Mouse (Mus musculus) spleen, postnatal 4 days (tissue): Measurements from ENCODE around the gene Hist1h2bq.
A peak's percentile ranks its signal among the peaks of the same experiment; 100 is the strongest.
"Not testable (repeated sequence)": the region's sequence is repeated elsewhere in the genome, so short reads cannot be mapped to it uniquely, and the experiment has no call there.

Experiments used
- DNase-seq, 2 experiments: peaks; one replicate each; pipeline ENCODE4 v3.0.0; 2022; ENCODE audit warnings: low spot score in 2 of 2

The Hist1h2bq gene

DNA sequence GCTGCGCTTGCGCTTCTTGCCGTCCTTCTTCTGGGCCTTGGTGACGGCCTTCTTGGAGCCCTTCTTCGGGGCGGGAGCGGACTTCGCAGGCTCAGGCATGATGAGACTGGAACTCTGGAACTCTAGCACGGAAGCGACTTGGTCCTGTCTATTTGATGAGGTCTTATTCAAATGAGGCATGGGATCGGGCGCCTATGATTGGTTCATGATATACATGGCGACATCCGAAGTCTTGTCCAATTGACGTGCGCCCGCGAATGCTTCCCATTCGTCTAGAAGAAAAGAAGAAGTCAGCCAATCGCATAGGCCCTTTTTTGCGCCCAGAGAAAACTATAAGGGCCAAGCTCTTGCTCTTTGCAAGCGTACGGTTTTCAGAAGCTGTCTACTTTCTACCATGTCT lies at the start of gene Hist1h2bq, which contains the start of gene Hist1h2ao:
Gene Hist1h2bq, minus strand, starts transcription at position 125 of the 400 bp plus-strand sequence.
Gene Hist1h2ao, plus strand, starts transcription at position 393 of the 400 bp plus-strand sequence.
- not testable (repeated sequence) for DNase-seq

DNA sequence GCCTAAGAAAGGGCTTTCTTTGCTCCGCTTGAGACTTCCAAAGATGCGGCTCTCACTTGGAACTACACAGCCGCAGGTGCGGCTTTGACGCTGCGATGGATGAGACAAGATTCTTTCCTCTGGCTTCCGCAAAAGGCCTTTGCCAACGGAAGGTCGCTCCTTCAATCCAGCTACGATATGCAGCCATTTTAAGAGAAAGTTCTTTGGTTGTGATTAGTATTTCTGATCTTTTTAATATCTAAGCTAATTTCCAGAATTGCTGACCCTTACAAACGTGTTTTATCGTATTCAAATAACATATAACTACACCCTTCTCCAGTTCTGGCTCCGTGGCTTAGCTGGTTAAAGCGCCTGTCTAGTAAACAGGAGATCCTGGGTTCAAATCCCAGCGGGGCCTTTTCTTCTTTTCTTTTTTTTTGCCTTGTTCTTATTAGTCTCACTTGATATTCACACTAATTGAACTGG lies 45.7 kb upstream of the Hist1h2bq start:
- peak in 1 of 2 experiments; percentile 30 for DNase-seq

DNA sequence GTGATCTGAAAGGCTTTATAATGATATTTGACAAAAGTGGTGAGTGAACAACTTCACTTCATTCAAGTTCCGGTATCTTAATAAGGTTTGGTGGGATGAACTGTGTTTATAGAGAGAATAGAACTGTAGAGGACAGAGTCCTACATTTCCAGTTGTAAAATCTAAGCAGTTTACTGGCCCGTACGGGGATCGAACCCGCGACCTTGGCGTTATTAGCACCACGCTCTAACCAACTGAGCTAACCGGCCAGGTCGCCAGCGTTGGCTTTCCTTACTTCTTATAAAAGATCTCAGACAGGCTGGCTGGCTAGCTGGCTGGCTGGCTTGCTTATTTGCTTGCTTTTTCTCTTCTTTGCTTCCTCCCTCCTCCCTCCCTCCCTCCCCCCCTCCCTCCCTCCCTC lies 45.1 kb upstream of the Hist1h2bq start:
- peak; percentile 71 to 85 for DNase-seq

- DNase-seq: no peak
These were observed 42.4 kb upstream of the Hist1h2bq start for GRCm38 (mm10) chr13:21852215-21852945.

DNA sequence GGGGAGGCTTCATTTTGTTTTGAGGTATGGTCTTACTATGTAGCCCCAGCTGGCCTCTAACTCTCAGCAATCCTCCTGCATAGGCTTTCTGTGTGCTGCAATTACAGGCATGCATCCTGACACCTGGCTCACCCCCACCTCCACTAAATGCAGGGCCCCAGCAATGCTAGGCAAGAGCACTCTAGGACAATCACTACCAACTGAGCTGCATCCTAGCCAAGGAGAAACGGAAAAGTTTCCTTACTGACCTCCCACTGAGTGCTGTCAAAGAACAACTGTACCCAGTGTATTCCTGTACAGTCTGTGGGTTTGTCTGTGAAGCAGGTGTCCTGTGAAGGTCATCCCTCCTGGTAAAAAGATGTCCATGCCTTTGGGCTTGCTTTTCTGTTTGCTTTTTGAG lies 40.7 kb upstream of the Hist1h2bq start:
- DNase-seq: not testable (repeated sequence)

GRCm38 (mm10) chr13:21847883-21848282 lies 37.9 kb upstream of the Hist1h2bq start:
- no peak for DNase-seq

- not testable (repeated sequence) for DNase-seq
These were observed 36.4 kb upstream of the Hist1h2bq start for GRCm38 (mm10) chr13:21846356-21846755.

GRCm38 (mm10) chr13:21840508-21840907 lies 30.5 kb upstream of the Hist1h2bq start:
- DNase-seq: not testable (repeated sequence)

DNA sequence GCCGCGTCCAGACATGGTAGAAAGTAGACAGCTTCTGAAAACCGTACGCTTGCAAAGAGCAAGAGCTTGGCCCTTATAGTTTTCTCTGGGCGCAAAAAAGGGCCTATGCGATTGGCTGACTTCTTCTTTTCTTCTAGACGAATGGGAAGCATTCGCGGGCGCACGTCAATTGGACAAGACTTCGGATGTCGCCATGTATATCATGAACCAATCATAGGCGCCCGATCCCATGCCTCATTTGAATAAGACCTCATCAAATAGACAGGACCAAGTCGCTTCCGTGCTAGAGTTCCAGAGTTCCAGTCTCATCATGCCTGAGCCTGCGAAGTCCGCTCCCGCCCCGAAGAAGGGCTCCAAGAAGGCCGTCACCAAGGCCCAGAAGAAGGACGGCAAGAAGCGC lies 23.5 kb upstream of the Hist1h2bq start, which contains the start of the genes Hist1h2ap and Hist1h2br:
Gene Hist1h2ap, minus strand, starts transcription at position 47 of the 400 bp plus-strand sequence.
Gene Hist1h2br, plus strand, starts transcription at position 283 of the 400 bp plus-strand sequence.
- DNase-seq: not testable (repeated sequence)

GRCm38 (mm10) chr13:21831418-21832394 lies 21.7 kb upstream of the Hist1h2bq start, which contains the start of gene Hist1h4n:
TSS of gene Hist1h4n (minus strand) at chr13:21832196.
- peak; percentile 42 to 73 for DNase-seq

DNA sequence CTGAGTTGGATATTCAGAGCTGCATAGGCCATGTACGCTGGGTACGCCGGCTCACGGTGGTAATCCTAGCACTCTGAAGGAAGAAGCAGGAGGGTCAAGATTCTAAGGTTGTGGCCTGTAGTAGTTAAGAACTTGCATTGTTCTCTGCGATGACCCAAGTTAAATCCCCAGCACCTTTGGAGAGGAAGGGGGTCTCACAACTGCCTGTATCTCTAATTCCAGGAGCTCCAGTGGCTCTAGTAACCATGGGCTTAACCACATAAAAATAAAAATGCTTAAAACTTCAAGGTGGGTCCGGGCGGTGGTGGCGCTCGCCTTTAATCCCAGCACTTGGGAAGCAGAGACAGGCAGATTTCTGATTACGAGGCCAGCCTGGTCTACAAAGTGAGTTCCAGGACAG lies 20.3 kb upstream of the Hist1h2bq start:
- DNase-seq: peak in 1 of 2 experiments; percentile 62

DNA sequence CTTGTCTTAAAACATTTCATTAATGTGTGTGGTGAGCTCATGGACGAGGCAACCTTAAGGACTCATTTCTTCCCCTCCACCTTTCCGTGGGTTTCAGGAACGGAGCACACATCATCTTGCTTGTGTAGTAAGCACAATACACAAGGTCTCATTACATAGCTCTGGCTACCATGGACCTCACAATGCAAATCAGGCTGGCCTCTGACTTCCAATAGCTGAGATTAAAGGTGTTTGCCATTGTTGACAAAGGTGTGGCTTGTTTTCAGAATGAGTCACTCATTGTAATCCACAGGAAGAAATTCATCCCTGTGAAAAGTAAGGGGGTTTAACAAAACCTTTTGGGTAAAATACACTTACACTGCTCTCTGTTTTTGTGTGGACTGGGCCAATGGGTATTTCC lies 18.5 kb upstream of the Hist1h2bq start:
- peak in 1 of 2 experiments; percentile 35 for DNase-seq

- DNase-seq: not testable (repeated sequence)
These were observed 10.3 kb upstream of the Hist1h2bq start for GRCm38 (mm10) chr13:21820082-21820890.

GRCm38 (mm10) chr13:21812092-21812491 lies 2.1 kb upstream of the Hist1h2bq start:
- peak; percentile 26 to 59 for DNase-seq

GRCm38 (mm10) chr13:21811539-21811938 lies 1.5 kb upstream of the Hist1h2bq start, which contains the start of gene Hist1h4m:
TSS of gene Hist1h4m (plus strand) at chr13:21811746.
- DNase-seq: peak; percentile 64 to 78

DNA sequence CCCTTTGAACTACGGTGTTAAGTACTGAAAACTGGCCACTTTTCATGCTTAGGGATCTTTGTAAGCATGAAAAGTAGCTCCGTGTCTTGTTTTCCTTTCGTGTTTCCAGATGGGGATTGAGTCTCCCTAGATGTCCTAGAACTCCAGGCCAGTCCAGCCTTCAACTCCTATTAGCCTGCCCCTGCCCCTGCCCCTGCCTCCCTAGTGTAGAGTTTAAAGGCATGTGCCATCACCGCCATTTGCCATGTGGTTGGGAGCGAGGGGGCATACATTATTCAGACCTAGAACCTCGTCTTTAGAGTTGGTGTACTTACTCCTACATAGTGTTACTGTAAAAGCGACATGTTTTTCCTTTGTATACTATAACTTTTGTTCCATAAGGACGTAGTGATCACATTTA lies 1.1 kb upstream of the Hist1h2bq start:
- DNase-seq: not testable (repeated sequence)

DNA sequence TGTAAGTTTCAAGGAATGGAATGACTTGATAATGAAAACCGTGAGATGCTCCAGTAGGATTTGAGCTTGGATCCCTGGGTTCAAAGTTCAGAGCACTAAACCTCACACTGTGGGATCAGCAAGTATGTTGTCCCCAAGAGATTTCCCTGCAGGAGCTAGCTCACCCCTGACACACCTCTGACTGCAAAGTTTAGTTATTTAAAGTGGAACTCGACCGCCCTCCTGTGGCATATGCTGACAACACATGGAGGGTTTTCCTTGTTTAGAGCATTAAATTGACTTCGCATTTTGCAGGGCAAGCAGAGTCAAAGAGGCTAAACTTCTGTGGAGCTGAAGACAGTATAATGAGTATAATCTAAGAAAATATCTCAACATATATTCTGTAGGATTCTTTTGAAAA lies 6.9 kb downstream of the Hist1h2bq start:
- DNase-seq: not testable (repeated sequence)

GRCm38 (mm10) chr13:21797163-21797562 lies 12.8 kb downstream of the Hist1h2bq start:
- DNase-seq: not testable (repeated sequence)

DNA sequence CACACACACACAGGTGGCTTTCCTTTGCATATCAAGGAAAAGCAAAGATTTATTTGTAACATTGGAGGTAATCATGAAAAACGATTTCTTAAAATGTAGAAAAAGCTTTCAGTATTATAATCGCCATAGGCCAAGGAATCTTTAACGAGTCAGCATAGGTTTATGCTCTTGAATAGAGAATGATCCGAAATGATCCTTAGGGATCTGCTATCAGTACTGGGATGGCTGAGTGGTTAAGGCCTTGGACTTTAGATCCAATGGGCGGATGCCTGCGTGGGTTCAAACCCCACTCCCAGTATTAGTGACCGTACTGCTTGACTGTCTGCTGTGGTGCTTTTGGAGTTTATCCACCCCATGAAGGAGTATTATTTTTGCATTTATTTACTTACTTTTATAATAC lies 14.4 kb downstream of the Hist1h2bq start:
- DNase-seq: no peak

DNA sequence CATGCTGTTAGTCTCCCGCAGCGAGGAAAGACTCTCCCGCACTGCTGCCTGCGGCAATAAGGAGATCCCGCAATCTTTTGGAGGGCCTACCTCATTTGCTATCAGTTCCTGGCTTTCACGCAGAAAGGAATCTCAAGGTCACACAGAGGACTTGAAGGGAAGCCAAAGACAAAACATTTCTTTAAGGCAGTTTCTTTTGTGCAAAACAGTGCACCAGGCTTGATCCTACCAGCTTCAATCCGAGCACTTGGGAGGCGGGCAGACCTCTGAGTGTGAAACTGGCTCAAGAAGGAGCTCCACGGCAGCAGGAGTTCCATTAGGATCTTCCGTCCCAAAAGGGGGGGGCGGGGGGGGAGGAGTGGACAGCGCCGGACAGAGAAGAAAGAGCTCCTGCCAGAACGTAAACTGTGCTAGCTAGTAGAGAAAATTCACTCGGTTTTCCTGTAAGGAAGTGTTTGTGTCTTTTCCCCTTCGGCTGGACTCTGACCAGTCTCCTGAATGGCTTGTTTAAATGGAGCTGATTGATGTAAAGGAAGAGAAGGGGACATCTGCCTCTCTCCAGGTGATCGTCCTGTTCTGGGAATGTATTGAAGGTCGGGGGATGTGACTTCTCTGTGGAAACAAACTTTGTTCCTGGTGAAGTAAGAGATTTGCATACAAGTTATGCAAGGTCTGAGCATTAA lies 19.3 kb downstream of the Hist1h2bq start:
- no peak for DNase-seq
